Mouse (Mus musculus) CH12.LX (cell line): ENCODE data around the gene Ncor2. TPM values are rescaled to one million over a fixed set of nuclear protein-coding genes. Genes with fewer than 3 reads are reported as not detected.

ENCODE experiments used
- DNase-seq: peaks from one replicate; pipeline ENCODE4 v3.0.0-alpha.2; 2013; ENCODE audit errors: extremely low read depth
- H3K27ac ChIP-seq: 2 replicates; pipeline ENCODE4 v1.5.1; 2012; ENCODE audit warnings: low read depth, mild to moderate bottlenecking, control low read depth, moderate library complexity; ENCODE audit not compliant: insufficient read depth
- H3K27me3 ChIP-seq: replicated peaks from 2 replicates; pipeline ENCODE3; 2012; ENCODE audit warnings: inconsistent platforms
- H3K36me3 ChIP-seq, 2 experiments: replicated peaks in 1 of 2; 2 replicates each; pipeline versions ENCODE3 to v1.6.1; 2012; ENCODE audit warnings: inconsistent platforms in 1 of 2, low read length in 1 of 2, mild to moderate bottlenecking in 1 of 2, mixed read lengths in 1 of 2, moderate library complexity in 1 of 2; ENCODE audit not compliant: control insufficient read depth in 1 of 2, insufficient read depth in 1 of 2
- H3K4me1 ChIP-seq, 2 experiments: 2 replicates each; pipeline ENCODE4 v1.6.1; 2012; ENCODE audit warnings: inconsistent platforms in 1 of 2, moderate library complexity in 1 of 2; ENCODE audit not compliant: insufficient read depth in 2 of 2, control insufficient read depth in 1 of 2
- H3K4me2 ChIP-seq: 2 replicates; pipeline ENCODE4 v1.6.1; 2012; ENCODE audit warnings: low read depth, mild to moderate bottlenecking, control low read depth; ENCODE audit not compliant: poor library complexity, insufficient read depth, severe bottlenecking
- H3K4me3 ChIP-seq, 3 experiments: fragments of 150-350 bp in 1 of 3; sonication (generic) in 1 of 3; replicated peaks in 1 of 3; 2 replicates each; pipeline versions ENCODE3 to v1.5.1; 2011 to 2012; ENCODE audit warnings: low read depth in 2 of 3, low read length in 2 of 3, mild to moderate bottlenecking in 2 of 3, moderate library complexity in 2 of 3, control low read depth in 1 of 3, improper control_type of control experiment in 1 of 3, inconsistent platforms in 1 of 3, mixed read lengths in 1 of 3; ENCODE audit not compliant: poor library complexity in 1 of 3
- H3K79me2 ChIP-seq: replicated peaks from 2 replicates; pipeline ENCODE4 v1.6.1; 2012; ENCODE audit warnings: mild to moderate bottlenecking, moderate library complexity; ENCODE audit not compliant: control insufficient read depth, poor library complexity, insufficient read depth, severe bottlenecking; ENCODE audit errors: extremely low read depth
- H3K9ac ChIP-seq: 2 replicates; pipeline ENCODE4 v1.6.1; 2012; ENCODE audit warnings: low read depth, mild to moderate bottlenecking, control low read depth, moderate library complexity; ENCODE audit not compliant: insufficient read depth
- H3K9me3 ChIP-seq: replicated peaks from 2 replicates; pipeline ENCODE3; 2012; ENCODE audit warnings: low read length, inconsistent platforms, mixed read lengths
- BHLHE40 ChIP-seq: IDR thresholded peaks from 2 replicates; pipeline ENCODE4 v1.6.1; 2011; ENCODE audit warnings: mild to moderate bottlenecking, low read depth, low read length, improper control_type of control experiment
- CHD1 ChIP-seq: IDR thresholded peaks from 2 replicates; pipeline ENCODE4 v1.6.1; 2012; ENCODE audit warnings: low read depth, low read length, improper control_type of control experiment, inconsistent platforms
- CHD2 ChIP-seq: IDR thresholded peaks from 2 replicates; pipeline ENCODE4 v1.6.1; 2011; ENCODE audit warnings: low read length, improper control_type of control experiment
- CTCF ChIP-seq, 2 experiments: IDR thresholded peaks in 1 of 2; conservative IDR thresholded peaks in 1 of 2; 2 replicates each; pipeline ENCODE4 v1.5.1; 2011 to 2012; ENCODE audit warnings: low read depth in 2 of 2, low read length in 2 of 2, improper control_type of control experiment in 1 of 2, inconsistent platforms in 1 of 2, mild to moderate bottlenecking in 1 of 2, moderate library complexity in 1 of 2
- E2F4 ChIP-seq: IDR thresholded peaks from 2 replicates; pipeline ENCODE4 v1.6.1; 2011; ENCODE audit warnings: low read depth, low read length, improper control_type of control experiment; ENCODE audit not compliant: insufficient replicate concordance
- ELF1 ChIP-seq: IDR thresholded peaks from 2 replicates; pipeline ENCODE4 v1.6.1; 2014; ENCODE audit warnings: low read depth, mild to moderate bottlenecking, inconsistent platforms, low read length, improper control_type of control experiment
- EP300 ChIP-seq: IDR thresholded peaks from 2 replicates; pipeline ENCODE4 v1.6.1; 2011; ENCODE audit warnings: low read length, improper control_type of control experiment
- ETS1 ChIP-seq: conservative IDR thresholded peaks from 2 replicates; pipeline ENCODE4 v1.6.1; 2012; ENCODE audit warnings: low read depth, mild to moderate bottlenecking, inconsistent platforms, low read length, improper control_type of control experiment, moderate library complexity
- GABPA ChIP-seq: IDR thresholded peaks from 2 replicates; pipeline ENCODE4 v1.6.1; 2012; ENCODE audit warnings: low read depth, low read length, improper control_type of control experiment, inconsistent platforms; ENCODE audit not compliant: insufficient replicate concordance
- HCFC1 ChIP-seq: IDR thresholded peaks from 2 replicates; pipeline ENCODE4 v1.6.1; 2012; ENCODE audit warnings: low read depth, mild to moderate bottlenecking, inconsistent platforms, low read length, improper control_type of control experiment
- IRF4 ChIP-seq: IDR thresholded peaks from 2 replicates; pipeline ENCODE4 v1.6.1; 2014; ENCODE audit warnings: low read depth, mild to moderate bottlenecking, inconsistent platforms, low read length, improper control_type of control experiment
- JUN ChIP-seq: IDR thresholded peaks from 2 replicates; pipeline ENCODE4 v1.6.1; 2011; ENCODE audit warnings: low read depth, mild to moderate bottlenecking, low read length, improper control_type of control experiment, moderate library complexity; ENCODE audit not compliant: insufficient read depth
- JUND ChIP-seq: conservative IDR thresholded peaks from 2 replicates; pipeline ENCODE4 v1.6.1; 2011; ENCODE audit warnings: low read depth, low read length, improper control_type of control experiment
- KAT2A ChIP-seq: IDR thresholded peaks from 2 replicates; pipeline ENCODE4 v1.6.1; 2012; ENCODE audit warnings: low read length, improper control_type of control experiment, inconsistent platforms; ENCODE audit not compliant: insufficient replicate concordance
- MAX ChIP-seq: IDR thresholded peaks from 2 replicates; pipeline ENCODE4 v1.6.1; 2011; ENCODE audit warnings: low read length, improper control_type of control experiment
- MEF2A ChIP-seq: IDR thresholded peaks from 2 replicates; pipeline ENCODE4 v1.6.1; 2014; ENCODE audit warnings: low read depth, mild to moderate bottlenecking, inconsistent platforms, low read length, improper control_type of control experiment, borderline replicate concordance
- MXI1 ChIP-seq: IDR thresholded peaks from 2 replicates; pipeline ENCODE4 v1.6.1; 2011; ENCODE audit warnings: mild to moderate bottlenecking, low read depth, low read length, improper control_type of control experiment
- MYC ChIP-seq: IDR thresholded peaks from 2 replicates; pipeline ENCODE4 v1.6.1; 2011; ENCODE audit warnings: low read depth, mild to moderate bottlenecking, improper control_type of control experiment, low read length
- NRF1 ChIP-seq: IDR thresholded peaks from 2 replicates; pipeline ENCODE4 v1.6.1; 2014; ENCODE audit warnings: low read depth, mild to moderate bottlenecking, inconsistent platforms, low read length, improper control_type of control experiment, moderate library complexity
- PAX5 ChIP-seq: IDR thresholded peaks from 2 replicates; pipeline ENCODE4 v1.6.1; 2012; ENCODE audit warnings: low read length, inconsistent platforms, mixed read lengths
- RAD21 ChIP-seq: IDR thresholded peaks from 2 replicates; pipeline ENCODE4 v1.6.1; 2011; ENCODE audit warnings: low read depth, mild to moderate bottlenecking, low read length, improper control_type of control experiment, moderate library complexity
- USF1 ChIP-seq: IDR thresholded peaks from 2 replicates; pipeline ENCODE4 v1.6.1; 2014; ENCODE audit warnings: low read depth, mild to moderate bottlenecking, inconsistent platforms, low read length, improper control_type of control experiment
- ZC3H11A ChIP-seq: IDR thresholded peaks from 2 replicates; pipeline ENCODE4 v1.6.1; 2012; ENCODE audit warnings: low read depth, mild to moderate bottlenecking, inconsistent platforms, low read length, improper control_type of control experiment
- ZKSCAN1 ChIP-seq: IDR thresholded peaks from 2 replicates; pipeline ENCODE4 v1.6.1; 2012; ENCODE audit warnings: low read depth, inconsistent platforms, low read length, improper control_type of control experiment, borderline replicate concordance
- ZMIZ1 ChIP-seq: IDR thresholded peaks from 2 replicates; pipeline ENCODE4 v1.6.1; 2012; ENCODE audit warnings: low read depth, mild to moderate bottlenecking, inconsistent platforms, low read length, improper control_type of control experiment
- ZNF384 ChIP-seq: IDR thresholded peaks from 2 replicates; pipeline ENCODE4 v1.6.1; 2012; ENCODE audit warnings: low read depth, low read length, improper control_type of control experiment, inconsistent platforms
- dilution Hi-C: fragments of 300-500 bp; cut with MboI; formaldehyde crosslinking; loops from 2 replicates; pipeline ENCODE4 v1.14.3; 2020; ENCODE audit warnings: low sequenced_read_pairs; ENCODE audit not compliant: extremely low pct_unique_long_range_greater_than_20kb, extremely low pct_ligation_motif_present
- in situ Hi-C: fragments of 300-500 bp; cut with MboI; formaldehyde crosslinking; loops from 3 replicates; pipeline ENCODE4 v1.14.3; 2019; ENCODE audit warnings: low sequenced_read_pairs, low pct_ligation_motif_present, low pct_unique_long_range_greater_than_20kb, mixed read lengths
- polyA plus RNA-seq: library from polyadenylated mRNA; unstranded; fragments of >175 nt; gene quantifications from 2 replicates; pipeline ENCODE4 v1.2.1, GENCODE M21; 2012; ENCODE audit warnings: low read depth; ENCODE audit not compliant: insufficient read length
- total RNA-seq, 2 experiments: library from RNA; depleted of rRNA; stranded (reverse); fragments of 300-350 nt in 1 of 2; fragments of >200 nt in 1 of 2; gene quantifications; 2 replicates each; pipeline ENCODE4 v1.2.3; 2012 to 2014

The Ncor2 gene
- total and polyA plus RNA-seq, 3 experiments: 3.9 to 44.7 (median 10.8) TPM

GRCm38 (mm10) chr5:125113029-125113428 is 66.0 kb downstream of the Ncor2 start:
- peaks cover 10% of the 10 kb centered on the region for H3K9me3 ChIP-seq
- peaks cover 36 to 94% of the 10 kb centered on the region in 2 experiments for H3K36me3 ChIP-seq
- no peak overlapping the region for H3K9ac ChIP-seq
- no peak for DNase-seq
- no peaks in the 10 kb centered on the region for H3K27me3 ChIP-seq
- H3K79me2 ChIP-seq: no peaks in the 10 kb centered on the region
- no peak overlapping the region for H3K4me3 ChIP-seq
- in situ Hi-C loops (no loop called here), dilution Hi-C loops (no loop called here)
- TF ChIP-seq ELF1 (no peak), JUND (no peak), NRF1 (no peak), ETS1 (no peak), CHD2 (no peak), GABPA (no peak), MAX (no peak), USF1 (no peak), CHD1 (no peak), E2F4 (no peak), HCFC1 (no peak)
- no peak overlapping the region for H3K4me2 ChIP-seq
- no peak overlapping the region for H3K27ac ChIP-seq
- no peaks in the 10 kb centered on the region for H3K4me1 ChIP-seq

DNA sequence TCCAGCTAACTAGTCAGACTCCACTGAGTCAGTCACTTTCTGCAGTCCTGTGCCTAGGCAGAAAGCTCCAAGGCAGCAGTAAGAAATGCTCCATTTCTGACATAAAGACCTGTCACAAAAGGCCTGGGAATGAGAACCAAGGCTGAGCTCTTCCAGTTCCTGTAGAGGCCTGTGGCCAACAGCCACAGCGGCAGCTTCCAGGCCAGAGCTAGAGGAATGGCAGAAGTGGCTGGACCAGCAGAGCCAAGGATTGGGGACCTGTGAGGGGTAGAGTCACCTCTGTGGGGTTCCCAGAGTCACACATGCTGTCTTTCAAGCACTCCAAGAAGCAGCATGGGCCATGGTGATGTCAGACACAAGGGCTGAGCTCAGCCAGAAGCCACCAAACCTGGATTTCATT is 66.4 kb downstream of the Ncor2 start:
- Histone ChIP-seq H3K27me3 (no peaks in the 10 kb centered on the region), H3K9me3 (peaks cover 10% of the 10 kb centered on the region), H3K9ac (no peak overlapping the region), H3K36me3 (peaks cover 37 to 94% of the 10 kb centered on the region in 2 experiments), H3K79me2 (no peaks in the 10 kb centered on the region), H3K4me2 (no peak overlapping the region), H3K4me1 (no peaks in the 10 kb centered on the region), H3K4me3 (no peak overlapping the region), H3K27ac (no peak overlapping the region)
- dilution Hi-C loops (no loop called here), in situ Hi-C loops (no loop called here)
- no peak for TF ChIP-seq KAT2A
- no peak for TF ChIP-seq MXI1
- no peak for TF ChIP-seq JUND
- no peak for TF ChIP-seq USF1
- DNase-seq: no peak

DNA sequence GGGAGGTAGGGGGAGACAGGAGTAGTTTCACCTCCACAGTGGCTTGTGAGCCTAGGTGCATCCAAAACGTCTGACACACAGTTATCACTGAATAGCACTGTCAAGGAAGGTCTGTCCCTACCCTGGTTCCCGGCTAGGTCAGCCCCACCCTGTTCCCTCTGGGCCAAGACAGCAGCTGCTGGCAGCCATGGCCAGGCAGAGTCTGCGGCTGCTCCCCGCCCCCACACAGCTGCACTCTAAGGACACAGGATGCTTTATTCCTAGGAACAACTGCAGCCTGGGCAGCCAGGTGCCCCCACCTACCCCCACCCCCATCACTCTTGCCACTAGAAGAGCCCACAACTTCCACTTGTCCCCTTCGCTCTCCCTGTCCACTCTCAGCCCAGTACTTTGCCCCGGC is 67.9 kb downstream of the Ncor2 start:
- peaks cover 35 to 94% of the 10 kb centered on the region in 2 experiments for H3K36me3 ChIP-seq
- in situ Hi-C loops (no loop called here), dilution Hi-C loops (no loop called here)
- H3K79me2 ChIP-seq: no peaks in the 10 kb centered on the region
- peaks cover 2 to 12% of the 10 kb centered on the region in 2 experiments; a peak in 3 of 4 replicates for H3K4me1 ChIP-seq
- peaks cover 9% of the 10 kb centered on the region for H3K9me3 ChIP-seq
- H3K27me3 ChIP-seq: no peaks in the 10 kb centered on the region
- no peak overlapping the region for H3K27ac ChIP-seq
- no peak overlapping the region for H3K9ac ChIP-seq
- DNase-seq: no peak
- H3K4me2 ChIP-seq: no peak overlapping the region
- no peak overlapping the region for H3K4me3 ChIP-seq
- TF ChIP-seq MEF2A (no peak), EP300 (no peak), JUND (no peak), KAT2A (no peak), ZKSCAN1 (no peak), PAX5 (no peak), BHLHE40 (no peak), ZNF384 (no peak), CTCF (conservative IDR thresholded peaks at IDR 0.05 in 1 of 2, IDR thresholded peaks at IDR 0.05 in 1 of 2; ENCODE audit: low read depth in 2 of 2, low read length in 2 of 2) (no peak), E2F4 (no peak), RAD21 (no peak), ELF1 (no peak), JUN (no peak), ZMIZ1 (no peak), IRF4 (no peak), ZC3H11A (no peak), MYC (no peak)
